Mouse (Mus musculus) mature B cell (primary cell): Measurements from ENCODE around the gene Vill.

Experiments
- in situ Hi-C: fragments of 300-500 bp; cut with MboI; formaldehyde crosslinking; loops from 2 replicates; pipeline ENCODE4 v1.14.3; 2019

The Vill gene

DNA sequence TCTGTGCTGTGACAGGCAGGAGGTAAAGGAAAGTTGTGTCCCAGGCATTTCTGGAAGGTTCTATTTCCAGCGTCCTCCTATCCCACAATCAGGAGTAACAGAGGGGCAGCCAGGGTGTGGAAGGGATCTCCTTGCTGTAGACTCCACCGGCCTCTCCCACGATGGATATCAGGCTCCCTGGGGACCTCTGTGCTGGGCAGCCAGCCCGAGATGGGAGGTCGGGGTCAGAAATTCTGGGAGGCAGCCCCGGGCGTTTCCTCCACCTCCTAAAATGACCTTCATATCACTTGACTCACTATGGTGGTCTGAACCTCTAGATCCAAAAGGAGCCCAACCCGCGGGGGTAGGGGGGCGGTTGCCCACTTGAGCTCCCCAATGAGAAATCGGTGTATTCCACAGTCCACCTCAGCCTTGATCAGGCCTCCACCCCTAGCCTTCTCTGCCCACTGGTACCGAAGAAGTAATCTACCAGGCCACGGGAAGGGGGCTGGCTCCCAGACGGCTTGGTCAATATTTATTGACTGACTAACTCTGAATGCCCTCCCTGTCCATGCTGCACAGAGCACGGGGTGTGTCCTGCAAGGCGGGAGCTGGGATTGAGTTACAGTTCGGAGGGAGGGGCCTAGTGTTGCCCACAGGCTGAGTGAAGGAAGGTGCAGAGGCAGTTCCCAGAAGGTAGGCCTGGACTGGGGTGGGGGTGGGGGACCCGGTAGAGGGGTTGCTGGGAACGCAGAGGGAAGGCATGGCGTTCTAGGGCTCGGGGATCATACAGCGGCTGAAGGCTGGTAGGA lies at the start of gene Vill:
TSS of gene Vill (plus strand) at position 625 of the 791 bp plus-strand sequence.
- in situ Hi-C loops, result no loop called here

DNA sequence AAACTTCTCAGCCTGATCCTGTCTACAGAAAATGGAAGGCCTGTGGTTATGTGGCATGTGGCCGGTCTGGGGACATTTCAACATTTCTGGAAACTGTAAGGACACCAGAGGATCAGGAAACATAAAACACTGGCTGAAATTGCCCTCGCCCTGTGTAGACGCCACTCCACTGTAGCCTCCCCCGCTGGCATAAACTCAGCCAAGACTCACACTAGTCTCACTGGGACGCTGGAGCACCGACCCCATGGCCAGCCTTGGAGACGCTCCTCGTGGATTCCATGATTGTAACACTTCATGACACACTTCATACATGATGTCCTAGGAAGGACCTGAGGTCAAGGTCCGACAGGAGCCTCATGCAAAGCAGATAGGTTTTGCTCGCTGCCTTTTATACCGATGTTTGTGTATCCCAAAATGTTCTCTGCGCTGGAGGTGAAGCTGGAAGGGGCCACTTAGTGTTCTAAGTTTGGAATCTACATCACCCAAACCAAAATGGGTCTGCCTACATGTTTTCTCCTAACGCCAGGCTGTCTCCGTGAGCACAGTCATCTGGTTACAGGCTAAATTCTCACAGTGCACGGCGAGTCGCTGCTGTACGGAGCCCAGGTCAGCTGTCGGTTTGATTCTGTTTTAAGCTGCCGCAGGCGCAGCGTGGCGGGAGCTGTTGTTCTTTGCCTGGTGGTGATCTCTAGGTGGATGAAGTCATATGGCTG lies 48.4 kb upstream of the Vill start:
- in situ Hi-C loops, result no loop called here

DNA sequence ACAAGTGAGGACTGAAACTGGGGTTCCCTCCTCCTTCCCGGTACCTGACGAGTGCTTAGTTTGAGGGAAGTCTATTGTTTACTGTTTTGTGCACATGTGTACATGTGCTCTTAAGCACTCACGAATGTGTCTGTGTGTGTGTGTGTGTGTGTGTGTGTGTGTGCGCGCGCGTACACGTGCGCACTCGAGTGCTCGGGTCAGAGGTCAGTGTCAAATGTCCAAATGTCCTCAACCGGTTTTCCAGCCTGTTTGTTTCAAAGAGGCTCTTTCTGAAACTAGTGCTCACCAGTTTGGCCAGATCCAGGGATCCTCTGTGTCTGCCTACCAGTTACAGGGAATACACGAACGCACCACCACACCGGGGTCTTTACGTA lies 47.9 kb upstream of the Vill start:
- in situ Hi-C loops, result no loop called here

DNA sequence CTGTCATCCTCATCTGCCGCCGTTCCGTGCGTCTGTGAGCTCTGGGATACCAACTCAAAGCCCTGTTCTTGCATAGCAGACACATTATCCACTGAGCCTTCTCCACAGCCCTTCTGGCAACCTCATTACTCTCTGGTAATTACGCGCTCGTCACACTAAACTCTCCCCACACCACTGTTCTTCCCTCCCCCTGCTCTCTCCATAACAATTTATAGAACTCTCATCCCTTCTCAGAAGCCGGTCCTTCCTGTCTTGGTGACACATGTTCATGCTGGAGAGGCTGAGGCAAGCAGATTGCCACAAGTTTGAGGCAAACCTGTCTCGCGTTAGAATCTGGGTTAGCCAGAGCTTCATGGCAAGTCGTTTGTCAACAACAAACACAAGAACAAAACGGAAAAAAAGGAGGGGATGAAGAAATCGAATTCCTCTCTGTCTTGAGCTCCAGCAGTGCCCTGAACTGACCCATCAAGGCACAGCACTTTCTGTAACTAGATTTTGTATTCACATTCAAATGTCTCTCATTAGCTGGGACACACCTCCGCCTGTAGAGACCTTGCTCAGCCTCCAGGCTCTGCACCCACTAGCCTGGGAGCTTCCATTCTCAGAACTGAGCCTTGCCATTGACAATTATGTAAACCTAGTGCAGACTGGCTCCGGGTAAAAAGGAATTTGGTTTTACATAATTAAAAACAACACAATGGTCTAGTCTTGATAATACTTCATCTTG lies 47.1 kb upstream of the Vill start:
- in situ Hi-C loops, result no loop called here

DNA sequence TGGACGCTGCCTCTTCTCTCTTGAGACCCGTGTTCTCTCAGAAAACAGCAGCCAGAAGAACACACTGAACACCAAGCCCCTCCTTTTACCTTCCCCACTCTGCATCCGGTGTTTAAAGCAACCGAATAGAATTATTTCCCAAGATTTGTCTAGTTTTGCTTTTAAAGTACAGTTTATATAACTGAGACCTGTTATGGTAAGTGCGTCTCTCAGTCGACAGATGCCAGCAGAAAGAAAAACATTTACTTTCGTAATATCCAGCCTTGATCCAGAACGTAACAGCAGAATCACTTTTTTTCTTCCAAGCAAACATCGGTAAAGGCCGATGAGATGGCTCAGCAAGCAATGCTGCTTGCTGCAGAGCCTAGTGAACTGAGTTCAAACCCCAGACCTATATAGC lies 45.3 kb upstream of the Vill start:
- in situ Hi-C loops, result no loop called here

DNA sequence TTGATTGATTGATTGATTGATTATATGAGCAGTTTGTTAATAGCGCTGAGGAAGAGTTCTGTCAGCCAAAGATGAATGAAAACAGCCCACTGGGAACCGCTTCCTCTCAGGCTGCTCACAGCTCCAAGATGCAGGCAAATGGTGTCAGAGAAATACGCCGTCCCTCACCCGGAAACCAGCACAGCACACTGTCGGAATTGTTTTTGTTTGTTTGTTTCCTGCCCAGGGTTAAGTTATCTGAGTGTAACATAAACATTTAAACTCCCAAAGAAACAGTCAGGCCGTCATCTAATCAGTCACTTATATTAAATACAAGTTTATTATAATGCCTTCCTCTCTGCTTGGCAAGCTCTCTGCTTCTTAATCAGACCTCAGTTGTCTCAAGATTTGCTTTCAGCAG lies 43.7 kb upstream of the Vill start:
- in situ Hi-C loops, result no loop called here

DNA sequence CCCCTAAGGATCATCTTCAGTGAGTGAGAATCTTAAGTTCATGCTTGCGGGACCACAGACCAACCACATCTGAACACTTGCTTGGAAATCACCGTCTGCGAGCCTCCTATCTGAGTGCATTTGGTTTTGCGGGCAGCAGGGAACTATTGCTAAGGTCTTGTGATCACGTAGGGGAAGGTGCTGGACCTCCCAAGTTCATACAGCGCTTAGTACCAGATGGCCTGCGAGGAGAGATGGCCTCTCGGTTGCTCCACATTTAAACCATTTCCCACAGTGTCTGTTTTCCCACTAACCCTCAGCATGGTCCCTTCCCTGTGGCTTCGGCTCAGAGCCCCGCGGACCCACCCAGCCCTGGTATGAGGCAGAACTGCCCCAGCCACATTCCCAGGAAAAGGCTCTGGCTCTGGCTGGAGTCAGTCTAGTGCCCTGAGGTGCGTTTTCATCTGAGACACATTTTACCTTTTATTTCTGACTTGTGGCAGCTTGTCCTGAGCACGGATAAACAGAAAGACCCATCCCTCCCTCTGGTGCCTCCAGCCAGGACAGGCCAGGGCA lies 42.3 kb upstream of the Vill start:
- in situ Hi-C loops, result no loop called here

DNA sequence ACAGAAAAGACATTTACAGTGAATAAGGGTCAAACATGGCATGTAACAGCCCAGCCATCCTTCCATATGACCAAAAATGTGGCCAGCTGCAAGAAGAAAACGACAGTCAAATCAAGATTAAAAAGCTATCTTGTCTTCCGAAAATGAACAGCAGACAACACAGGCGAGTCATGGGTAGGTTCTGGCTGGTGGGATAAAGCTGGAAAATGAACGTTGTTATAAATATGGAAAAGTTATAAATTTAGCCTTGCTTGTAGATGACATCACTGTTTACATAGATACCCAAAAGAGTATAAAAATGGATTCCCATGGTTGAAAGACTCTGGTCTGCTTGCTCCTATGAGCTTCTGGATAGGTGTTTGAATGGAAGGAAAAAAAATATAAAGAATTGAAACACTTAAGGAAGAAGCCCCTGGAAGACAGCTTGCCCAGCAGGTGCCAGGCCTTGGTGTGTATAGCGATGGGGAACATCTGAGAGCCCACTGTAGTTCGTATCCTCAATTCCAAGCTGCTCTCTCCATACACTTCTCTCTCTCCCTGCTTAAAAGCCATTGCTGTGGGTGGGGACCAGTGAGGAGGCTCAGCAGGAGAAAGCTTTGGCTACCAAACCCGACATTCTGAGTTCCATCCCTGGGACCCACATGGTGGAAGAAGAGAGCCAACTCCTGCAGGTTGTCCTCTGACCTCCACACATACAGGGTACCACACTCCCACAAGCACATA lies 35.6 kb upstream of the Vill start:
- in situ Hi-C loops, result no loop called here

DNA sequence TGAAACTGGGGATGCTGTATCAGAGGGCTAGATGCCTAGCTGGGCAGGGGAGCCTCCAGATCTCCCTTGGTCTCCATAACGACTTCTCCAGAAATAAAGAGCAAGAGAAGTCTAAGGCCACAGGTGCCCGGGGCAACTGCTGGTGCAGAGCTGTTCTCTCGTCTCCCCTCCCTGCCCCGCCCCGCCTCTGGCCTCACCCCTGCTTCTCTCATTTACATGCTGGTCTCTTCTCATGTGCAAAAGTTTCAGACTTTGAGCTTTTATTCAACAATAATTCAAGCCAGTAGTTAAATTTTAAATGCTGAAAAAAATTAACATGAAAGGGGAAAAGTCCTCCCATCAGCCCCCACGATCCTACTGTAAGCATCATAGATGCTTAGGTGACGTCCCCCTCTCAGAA lies 30.8 kb upstream of the Vill start:
- in situ Hi-C loops, result no loop called here

DNA sequence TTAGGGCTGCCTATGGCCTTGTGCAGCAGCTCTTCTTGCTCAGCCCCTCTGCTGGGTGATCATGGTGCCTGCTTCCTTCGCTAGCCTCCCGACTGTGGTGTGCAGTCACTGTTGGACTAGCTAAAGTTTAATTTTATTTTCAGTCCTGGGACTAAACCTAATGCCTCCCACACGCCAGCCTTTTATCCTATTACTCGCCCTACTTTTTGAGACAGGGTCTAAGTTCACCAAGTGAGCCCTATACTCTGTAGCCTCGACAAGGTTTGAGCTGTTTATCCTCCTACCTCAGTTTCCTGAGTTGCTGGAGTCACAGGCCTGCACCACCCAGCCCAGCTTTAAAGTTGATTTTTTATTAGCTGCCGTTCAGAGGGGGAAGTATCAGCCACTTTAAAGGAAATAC lies 27.3 kb upstream of the Vill start:
- in situ Hi-C loops, result no loop called here

DNA sequence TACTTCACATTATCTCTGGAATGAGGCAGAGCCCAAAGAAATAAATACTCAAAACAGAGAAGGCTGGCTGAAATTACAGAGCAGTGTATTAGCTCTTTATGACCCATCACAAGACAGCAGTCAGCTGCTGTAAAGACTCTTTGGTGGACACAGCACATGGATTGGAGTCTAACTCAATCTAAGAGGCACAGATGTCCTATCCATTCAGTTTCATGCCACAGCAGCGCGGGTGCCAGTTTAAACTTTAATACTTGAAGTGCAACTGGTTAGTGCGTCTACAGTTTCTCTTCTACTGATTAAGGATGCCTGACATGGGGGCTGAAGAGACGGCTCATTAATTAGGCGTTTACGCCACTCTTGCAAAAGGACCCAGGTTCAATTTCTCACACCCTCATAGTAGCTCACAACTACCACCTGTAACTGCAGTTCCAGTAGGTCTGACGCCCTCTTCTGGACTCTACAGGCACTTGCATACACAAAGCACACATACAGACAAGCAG lies 26.7 kb upstream of the Vill start:
- in situ Hi-C loops, result no loop called here

DNA sequence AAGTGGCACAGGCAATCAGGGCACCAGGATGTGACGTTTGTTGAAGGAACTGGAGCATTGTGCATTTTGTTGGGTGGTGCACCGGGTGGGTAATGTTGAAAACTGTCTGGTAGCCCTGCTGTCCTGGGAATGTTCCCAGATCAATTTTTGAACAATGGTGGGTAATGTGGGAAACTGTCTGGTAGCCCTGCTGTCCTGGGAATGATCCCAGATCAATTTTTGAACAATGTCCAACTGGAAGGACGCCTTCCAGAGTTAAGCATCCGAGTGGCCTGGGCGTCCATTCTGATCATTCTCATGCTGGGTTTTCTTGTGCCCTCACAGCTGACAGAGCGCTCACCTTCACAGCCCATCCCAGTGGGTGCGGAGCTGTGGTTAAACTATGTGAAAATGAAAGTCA lies 25.2 kb upstream of the Vill start:
- in situ Hi-C loops, result no loop called here

DNA sequence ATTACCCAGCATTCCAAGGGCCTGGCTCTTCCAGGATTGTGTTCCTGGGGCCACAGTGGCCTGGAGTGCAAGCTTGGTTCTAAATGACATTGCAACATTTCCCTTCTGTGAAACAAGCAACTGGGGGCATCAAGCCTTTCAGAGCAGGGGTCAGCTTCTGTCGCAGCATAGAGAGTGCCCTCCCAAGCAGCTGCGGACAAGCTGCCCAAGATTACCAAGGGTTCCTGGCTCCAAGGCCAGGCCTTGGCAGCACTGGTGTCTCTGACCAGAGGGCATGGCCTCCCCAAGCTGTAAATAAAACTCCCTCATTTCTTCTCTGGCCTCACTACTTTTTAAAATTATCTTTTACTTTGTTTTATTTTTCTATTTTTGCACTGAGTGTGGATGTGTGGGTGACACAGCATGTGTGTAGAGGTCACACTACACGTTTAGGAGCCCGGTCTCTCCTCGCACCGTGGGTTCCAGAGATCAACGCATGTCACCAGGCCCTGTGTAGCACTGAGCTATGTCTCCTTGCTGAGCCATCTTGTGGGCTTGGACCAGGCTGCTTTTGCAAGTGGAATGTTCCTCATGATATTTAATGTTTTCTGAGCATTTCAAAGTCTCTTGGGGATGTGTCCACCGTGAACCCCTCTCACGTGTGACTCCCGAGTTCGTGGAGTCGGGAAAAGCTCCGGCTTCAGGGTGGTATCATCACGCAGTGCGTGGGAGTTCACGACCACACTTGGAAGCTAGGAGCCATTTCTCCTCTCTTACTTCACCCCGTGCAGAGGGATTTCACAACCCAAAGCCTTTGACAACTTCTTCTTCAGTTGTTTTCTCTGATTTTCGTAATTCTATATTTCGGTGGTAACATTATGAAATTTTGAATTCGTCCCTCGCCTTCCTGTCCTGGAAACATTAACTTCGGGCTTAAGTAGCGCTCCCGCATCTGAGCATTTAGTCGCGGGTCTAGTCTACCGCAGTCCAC lies 24.1 kb upstream of the Vill start:
- in situ Hi-C loops, result no loop called here

DNA sequence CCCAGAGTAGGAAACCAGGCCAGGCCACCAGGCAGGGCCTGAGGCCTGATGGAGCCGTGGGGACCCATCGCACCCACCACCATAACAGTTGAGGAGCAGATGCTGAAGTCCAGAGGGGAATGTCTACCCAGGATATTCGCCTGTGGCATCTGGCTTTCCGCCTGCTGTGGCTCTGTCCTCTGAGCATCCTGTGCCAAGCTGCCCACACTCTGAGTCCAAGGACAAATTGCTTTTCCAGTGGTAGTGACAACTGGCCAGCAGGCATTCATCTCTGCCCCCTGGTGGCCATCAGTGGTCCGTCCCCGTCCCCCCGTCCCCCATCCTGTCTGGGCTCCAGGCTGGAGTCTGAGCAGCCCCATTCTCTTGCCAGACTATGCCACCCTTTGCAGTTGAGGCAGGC lies 23.0 kb upstream of the Vill start:
- in situ Hi-C loops, result no loop called here

DNA sequence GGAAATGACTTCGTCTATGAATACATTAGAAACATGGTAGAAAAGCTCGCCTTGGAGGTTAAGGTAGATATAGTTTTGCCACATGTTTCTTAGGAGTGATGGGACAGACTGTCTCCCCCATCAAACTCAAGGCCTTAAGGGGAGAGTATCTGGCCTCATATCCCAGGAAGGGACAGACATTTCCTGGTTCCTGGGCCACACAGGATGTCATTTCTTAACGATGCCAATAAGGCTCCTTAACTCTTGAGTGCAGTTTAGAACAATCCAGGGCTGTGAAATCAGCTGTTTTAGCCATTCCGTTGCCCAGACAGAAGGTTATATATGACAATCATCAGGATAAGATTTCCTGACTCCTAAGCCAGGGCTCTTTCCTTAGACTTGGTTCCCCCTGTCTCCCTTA lies 21.5 kb upstream of the Vill start:
- in situ Hi-C loops, result no loop called here

DNA sequence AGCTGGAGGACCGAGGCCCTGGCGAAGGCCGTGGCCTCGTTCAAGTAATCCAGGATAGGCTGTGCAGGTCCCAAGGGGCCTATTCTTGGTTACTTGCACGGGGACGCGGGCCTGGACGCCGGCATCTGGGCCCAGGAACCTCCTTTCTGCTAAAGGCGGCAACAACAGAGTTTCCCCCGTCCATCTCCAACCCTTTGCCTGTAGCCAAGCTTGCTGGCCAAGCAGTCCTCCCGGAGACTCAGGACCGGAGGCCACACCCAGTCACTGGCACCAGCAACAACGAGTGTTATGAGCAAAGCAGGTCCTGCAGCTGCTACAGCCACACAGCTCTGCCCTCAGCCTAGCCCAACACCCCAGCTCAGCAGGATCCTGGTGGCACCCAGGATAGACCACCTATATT lies 20.8 kb upstream of the Vill start:
- in situ Hi-C loops, result no loop called here

DNA sequence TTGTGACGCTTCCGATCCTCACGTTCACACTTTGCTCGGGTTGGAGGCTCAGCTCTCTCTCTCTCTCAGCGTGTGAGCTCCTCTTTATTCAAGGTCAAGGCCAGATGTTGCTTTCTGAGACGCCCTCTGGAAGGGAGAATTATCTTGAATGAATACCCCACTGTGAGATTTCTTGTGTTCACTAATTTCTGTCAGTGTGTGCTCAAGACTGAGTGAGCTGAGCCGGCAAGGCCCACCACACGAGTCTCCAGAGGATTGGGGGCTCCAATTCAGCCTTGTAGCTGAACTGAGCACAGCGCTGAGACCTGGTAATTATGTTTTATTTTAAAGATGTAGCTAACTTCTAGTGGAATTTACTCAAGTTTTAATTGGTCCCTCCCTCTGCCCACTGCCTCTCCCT lies 20.0 kb upstream of the Vill start:
- in situ Hi-C loops, result no loop called here

DNA sequence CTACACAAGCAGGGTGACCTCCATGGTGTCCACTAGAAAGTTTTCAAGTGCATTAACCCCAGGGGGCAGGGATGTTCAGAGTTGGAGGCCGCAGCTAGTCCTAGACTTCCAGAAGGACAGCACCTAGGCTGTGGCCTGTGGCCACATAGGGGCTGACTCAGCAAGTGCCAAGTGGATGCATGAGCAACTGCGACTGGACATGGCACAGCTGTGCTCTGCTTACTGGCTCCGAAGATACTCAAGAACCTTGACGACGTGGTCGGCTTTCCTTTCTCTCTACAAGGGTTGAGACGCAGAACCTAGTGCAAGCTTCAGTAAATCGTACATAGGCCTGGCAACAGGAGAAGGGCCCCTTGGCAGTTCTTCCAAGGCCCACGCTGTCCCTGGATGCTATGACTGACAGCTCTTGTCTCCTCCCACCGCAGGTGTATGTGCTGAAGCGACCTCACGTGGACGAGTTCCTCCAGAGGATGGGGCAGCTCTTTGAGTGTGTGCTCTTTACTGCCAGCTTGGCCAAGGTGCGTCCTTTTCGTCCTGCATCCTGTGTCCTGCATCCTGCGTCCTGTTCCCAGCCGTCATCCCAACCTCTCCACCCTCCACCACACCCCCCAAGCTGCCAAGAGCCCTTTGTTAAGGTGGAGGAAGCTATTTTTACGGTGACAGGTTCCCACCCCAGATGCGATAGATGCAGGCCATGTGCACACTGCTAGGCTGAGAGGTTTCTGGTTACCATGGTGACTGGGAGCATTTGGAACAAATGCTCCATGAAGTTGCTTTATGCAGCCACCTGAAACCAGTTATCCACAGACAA lies 19.3 kb upstream of the Vill start:
- in situ Hi-C loops, result no loop called here

DNA sequence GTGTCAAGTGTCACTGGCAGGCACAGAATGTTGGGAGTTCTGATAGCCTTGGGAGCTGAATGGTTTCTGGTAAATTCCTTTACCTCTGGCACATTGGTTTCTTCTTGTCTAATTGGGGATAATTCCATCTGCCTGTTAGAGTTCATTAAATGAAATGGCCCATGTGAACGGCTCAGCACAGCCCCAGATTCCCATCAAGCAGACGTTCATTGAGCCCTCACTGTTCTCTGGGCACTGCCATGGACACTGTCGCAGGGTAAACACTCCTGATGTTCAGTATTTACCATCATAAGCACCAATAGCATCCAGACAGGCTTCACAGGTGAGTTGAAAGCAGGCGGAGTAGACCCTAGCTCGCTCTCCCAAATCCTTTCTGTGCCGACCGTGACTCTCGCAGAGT lies 18.5 kb upstream of the Vill start:
- in situ Hi-C loops, result no loop called here
